Mouse (Mus musculus) right cerebral cortex, adult 18-20 months (tissue): ENCODE results near the gene Zmiz1.

Source experiments
- DNase-seq: peaks from one replicate; pipeline ENCODE4 v3.0.0; 2022; ENCODE audit warnings: mixed read lengths

Gene Zmiz1

GRCm38 (mm10) chr14:25493301-25494241, 34.6 kb downstream of the Zmiz1 start:
- DNase-seq, result no peak

DNA sequence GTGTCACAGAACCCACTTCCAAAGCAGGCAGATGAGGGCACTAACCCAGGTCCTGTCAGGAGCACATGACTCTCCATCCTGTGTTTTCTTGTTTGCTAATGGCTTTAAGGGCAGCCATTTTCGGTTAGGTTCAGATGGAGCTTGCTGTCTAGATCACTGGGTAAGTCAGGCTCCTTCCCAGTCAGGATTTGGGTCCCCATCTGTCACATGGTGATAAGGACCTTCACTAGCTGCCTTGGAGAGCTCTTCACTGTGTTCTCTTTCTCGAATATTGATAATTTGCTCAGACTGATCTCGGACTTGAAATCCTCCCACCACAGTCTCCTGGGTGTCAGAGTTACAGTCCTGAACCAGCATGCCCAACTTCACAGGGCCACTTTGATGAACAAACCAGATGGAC, 35.8 kb downstream of the Zmiz1 start:
- no peak for DNase-seq

GRCm38 (mm10) chr14:25496116-25496515, 37.1 kb downstream of the Zmiz1 start:
- DNase-seq, result peak; percentile 59

GRCm38 (mm10) chr14:25496989-25497388, 38.0 kb downstream of the Zmiz1 start:
- no peak for DNase-seq

- no peak for DNase-seq
Observed at GRCm38 (mm10) chr14:25497596-25497995, 38.6 kb downstream of the Zmiz1 start.

DNA sequence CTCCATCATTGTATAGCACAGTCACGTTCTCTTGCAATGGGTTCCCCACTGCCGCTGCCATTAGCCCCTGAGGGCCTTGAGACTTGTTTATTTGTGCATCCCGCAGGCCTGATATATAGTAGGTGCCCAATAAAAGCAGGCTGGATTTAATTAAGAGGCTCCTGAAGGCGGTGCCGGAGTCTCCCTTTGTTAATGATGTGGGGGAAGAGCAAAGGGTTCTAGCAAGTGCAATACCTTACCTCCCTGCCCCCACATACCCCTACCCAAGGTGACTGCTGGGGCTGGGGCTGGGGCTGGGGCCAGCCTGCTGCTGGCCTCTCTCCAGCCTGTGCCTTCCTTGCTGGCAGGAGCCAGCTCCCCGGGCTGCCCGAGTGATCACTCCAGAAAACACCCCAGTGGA, 39.4 kb downstream of the Zmiz1 start:
- no peak for DNase-seq

- no peak for DNase-seq
Observed at GRCm38 (mm10) chr14:25499526-25499925, 40.5 kb downstream of the Zmiz1 start.

DNA sequence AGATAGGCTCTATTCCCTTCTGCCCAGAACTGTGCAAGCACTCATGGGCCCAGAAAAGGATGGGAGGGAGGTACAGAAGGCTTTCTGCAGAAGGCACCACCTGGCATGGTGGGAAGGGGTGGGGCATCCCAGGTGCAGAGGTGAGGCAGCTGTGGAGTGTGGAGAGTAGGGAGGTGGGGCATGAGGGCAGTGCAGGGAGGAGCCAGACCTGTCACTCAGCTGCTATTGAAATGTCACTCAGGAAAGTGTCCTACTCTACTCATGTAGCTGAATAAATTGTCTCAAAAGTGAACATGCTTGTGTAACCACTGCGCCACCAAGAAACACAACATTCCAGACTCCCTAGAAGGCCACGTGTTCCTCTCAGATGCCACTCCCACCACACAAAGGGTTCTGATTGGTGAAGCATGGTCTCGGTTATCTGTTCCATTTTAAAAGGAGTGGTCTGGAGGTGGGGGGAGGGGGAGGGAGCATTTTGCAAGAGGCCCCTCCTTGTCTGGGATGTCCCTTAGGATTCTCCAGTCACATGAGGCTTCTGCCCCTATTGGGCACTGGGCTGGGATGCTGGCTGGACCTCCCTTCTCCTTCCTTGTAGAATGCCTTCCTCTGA, 41.6 kb downstream of the Zmiz1 start:
- DNase-seq, result no peak

- no peak for DNase-seq
Observed at GRCm38 (mm10) chr14:25501481-25501880, 42.5 kb downstream of the Zmiz1 start.

- DNase-seq, result no peak
Observed at GRCm38 (mm10) chr14:25502355-25502754, 43.4 kb downstream of the Zmiz1 start.

- DNase-seq, result no peak
Observed at GRCm38 (mm10) chr14:25504241-25504640, 45.3 kb downstream of the Zmiz1 start.

DNA sequence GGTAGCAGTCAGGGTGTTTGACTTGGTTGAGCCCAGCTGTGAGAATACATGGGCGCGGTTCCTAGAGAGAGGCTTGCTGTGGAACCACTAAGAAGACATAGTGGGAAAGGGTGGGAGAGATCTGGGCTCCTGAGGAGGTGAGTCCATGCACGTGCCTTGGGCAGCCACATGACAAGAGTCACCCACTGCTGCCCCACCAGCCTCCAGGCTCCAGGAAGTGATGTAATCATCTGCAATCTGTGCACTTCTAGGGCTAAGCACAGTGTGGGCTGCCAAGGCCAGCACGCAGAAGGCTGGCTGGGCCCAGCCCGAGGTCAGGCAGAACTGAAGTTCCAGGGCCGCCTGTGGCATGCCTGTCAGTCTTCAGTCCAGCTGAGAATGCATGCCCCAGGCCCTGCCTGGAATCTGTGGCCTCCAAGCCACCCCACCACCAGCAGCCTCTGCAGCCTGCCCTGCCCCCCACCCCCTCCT, 46.3 kb downstream of the Zmiz1 start:
- no peak for DNase-seq

- no peak for DNase-seq
Observed at GRCm38 (mm10) chr14:25508111-25508756, 49.2 kb downstream of the Zmiz1 start.

DNA sequence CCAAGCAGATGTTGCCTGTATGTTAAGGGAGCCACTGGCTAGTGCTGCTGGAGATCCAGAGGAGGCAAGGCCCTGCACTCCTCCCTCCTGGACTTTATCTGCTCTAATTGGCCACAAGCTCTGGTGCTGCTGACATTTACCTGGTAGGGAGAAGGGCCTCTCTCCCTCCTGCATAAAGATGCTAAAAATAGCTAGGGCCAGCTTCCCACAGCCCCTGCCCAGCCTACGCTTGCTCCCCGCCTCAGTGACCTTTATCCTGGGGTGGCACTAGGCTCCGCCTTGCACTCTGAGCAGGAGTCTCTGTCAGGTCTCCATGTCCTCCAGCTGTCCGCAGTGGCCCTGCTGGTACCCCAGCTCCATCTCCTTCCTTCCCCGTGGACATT, 49.8 kb downstream of the Zmiz1 start:
- DNase-seq, result no peak

GRCm38 (mm10) chr14:25509450-25510129, 50.6 kb downstream of the Zmiz1 start:
- no peak for DNase-seq

DNA sequence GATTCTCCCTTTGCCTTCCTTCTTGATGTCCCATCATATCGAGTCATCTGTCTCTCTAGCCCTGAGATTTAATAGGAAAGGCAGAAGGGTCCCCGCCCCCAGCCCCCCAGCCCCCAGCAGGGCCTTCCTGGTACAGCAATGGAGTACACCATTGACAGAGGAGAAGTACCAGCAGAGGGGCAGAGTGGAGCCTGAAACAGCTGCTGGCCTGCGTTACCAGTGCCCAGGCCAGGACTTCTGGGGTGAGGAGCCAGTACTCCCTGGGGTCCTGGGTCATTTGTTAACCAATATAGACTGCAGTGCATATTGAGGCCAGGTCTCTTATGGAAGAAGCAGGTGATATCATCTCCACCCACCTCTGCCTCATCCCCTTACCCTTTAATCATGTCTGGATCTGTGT, 51.4 kb downstream of the Zmiz1 start:
- no peak for DNase-seq

GRCm38 (mm10) chr14:25510987-25511386, 52.0 kb downstream of the Zmiz1 start:
- DNase-seq, result no peak

- no peak for DNase-seq
Observed at GRCm38 (mm10) chr14:25511564-25511963, 52.6 kb downstream of the Zmiz1 start.

- no peak for DNase-seq
Observed at GRCm38 (mm10) chr14:25511967-25512366, 53.0 kb downstream of the Zmiz1 start.

DNA sequence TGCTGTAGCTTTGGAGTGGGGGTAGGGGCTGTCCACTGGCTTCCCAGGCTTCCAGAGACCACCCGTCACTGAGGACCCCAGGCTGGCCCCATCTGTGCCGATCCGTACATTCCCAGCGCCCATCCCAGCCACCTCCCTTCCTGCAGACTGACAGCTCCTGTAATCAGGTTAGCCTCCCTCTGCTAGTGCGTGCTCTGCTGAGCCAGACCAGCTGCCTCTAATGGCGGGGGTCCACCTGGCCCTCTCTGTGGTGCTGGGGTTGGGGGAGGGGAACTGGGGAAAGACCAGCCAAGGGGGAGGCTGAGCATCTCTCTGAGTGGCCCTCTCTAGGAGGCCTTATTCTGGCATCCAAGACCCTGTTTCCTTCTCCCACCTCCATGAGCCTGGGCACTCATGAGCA, 53.8 kb downstream of the Zmiz1 start:
- no peak for DNase-seq

GRCm38 (mm10) chr14:25513496-25513895, 54.5 kb downstream of the Zmiz1 start:
- no peak for DNase-seq

DNA sequence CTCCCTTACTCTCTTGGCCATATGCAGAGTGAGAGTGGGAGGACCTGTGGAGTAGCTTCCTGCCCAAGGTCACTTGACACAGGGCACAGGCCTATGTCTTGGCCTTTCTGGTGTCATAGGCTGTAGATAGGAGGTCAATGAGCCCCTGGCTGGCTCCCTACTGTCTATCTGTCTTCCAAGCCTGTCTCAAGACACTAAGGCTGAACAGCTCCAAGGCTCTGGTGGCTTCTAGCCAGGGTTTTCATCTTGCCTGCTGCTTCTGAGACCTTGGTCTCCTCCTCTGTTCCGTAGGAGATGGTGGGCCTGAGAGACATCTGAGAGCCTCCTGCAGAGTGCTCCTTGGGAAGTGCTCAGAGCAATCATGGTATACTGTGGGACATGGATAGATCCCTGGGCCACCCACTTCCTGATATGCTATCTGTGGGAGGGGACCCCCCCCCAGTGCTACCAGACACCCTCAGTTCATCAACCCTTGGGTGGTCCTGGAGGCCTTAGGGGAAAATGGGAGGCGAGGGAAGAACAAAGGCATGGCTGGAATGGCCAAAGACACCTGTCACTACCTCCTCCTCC, 56.0 kb downstream of the Zmiz1 start:
- no peak for DNase-seq

- DNase-seq, result peak; percentile 30
Observed at GRCm38 (mm10) chr14:25515924-25516323, 56.9 kb downstream of the Zmiz1 start.
